Mouse (Mus musculus): ENCODE measurements around the gene Igsf9b. TPM values are rescaled to one million over a fixed set of nuclear protein-coding genes. Genes with fewer than 3 reads are reported as not detected.

Igsf9b gene
- polyA plus RNA-seq, 2 experiments from 2014 or later, result 1.3 to 2.3 TPM

DNA sequence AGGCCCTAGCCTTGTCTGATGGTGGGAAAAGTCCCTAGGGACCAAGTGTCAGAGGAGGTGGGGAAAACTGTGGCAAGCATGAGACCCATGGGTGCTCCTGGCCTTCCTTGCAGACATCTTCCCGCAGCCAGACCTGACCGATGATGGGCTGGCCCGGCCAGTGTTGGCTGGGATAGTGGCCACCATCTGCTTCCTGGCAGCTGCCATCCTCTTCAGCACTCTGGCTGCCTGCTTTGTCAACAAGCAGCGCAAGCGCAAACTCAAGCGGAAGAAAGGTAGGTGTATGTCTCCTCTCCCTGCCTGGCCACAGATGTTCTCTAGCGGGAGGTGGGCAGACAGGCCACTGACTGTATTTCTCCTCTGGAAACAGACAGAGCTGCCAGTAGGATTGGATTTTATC lies 32.5 kb downstream of the Igsf9b start:
- ATAC-seq, result no peak

DNA sequence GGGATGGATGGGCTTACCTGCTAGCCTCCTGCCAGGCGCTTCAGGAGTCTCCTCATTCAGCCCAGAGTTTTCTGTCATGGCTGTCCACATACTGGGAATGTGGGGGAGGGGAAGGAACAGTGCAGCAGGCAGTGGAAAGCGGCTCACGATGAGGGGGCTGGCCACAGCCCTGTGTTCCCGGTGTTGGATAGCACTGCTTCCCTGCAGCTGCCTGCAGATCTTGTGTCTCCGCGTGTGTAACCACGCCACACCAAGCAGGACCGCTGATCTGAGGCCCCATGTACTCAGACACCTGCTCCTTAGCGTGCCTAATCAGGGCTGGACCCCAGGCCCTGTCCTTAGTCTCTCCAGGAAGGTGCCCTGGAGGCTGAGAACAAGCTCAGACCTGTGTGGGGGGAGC lies 35.9 kb downstream of the Igsf9b start:
- no peak for ATAC-seq

DNA sequence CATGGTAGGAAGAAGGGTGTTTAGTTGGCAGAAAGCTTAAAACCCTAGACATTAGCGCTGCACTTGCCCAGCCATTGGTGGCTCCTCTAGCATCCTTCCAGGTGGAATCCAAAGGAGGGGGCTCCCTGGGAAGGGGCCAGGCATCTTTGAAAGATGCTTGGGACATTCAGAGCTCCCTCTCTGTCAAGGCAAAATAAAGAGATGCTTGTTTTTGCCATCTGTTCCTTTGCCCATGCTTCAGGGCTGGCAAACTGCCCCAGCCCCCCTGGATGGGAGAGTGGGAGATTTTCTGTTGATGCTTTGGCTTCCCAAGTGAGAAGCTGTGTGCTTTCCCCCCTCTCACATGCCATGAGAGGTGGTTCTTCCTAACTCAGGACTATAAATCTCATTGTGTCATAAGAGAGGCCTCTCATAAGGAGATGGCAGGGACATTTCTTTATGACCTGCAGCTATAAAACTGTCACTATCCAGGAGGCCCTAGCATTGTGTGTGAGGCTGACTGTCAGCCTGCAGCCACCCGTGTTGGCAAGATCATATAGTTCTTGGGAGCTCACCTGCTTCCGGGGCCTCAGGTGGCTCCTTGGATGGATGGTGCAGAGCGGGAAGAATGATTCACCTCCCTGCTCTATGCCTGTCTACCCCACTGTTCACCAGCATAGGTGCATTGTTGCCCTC lies 38.1 kb downstream of the Igsf9b start:
- no peak for ATAC-seq

DNA sequence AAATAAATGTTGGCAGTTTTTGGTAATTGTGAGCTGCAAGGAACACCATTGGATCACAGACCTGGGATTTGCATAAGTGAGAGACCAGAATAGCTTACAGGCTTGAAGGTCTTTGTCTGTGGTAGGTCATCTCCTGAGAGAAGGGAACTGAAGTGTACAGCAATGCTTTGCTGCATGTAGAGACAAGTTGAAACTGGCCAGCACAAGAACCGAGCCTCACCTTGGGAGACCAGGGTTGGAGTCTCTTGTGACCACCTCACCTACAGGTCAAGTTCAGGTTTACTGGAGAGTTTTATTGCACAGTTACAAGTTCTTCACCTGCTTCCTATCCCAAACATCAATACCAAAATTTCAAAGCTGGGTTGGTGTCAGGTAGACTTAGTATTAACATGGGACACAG lies 40.2 kb downstream of the Igsf9b start:
- ATAC-seq, result no peak

DNA sequence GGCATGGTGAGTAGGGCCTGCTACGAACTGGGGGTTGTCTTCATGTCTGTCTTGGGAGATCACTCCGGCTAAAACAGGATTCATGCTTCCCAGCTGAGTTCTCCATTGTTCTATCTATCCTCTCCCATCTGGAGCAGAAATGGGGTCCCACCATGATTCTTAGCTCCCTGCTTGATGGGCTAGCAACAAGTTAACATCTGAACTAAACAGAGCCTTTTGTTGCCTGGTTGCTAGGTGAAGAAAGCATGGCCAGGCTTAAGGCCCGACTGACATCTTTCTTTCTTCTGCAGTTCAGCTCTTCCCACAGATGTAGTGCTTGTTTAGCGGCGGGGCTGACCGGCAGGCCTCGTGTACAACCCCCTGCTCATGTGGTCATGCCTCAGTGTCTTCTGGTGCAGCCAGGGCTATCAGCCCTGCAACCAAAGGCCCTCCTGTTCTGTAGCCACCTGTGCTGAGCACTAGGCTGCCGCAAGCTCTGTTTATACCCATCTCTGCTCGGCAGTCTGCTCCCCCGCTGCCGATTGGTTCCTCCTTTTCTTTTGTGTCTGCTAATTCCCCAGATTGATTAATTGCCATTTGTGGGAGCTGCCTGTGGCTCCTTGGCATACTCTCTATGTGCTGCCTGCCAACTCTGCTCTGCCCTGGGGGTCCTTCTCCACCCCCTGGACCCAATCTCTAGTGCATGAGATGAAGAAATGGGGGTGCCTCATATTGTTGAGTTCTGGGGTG lies 47.7 kb downstream of the Igsf9b start:
- no peak for ATAC-seq

DNA sequence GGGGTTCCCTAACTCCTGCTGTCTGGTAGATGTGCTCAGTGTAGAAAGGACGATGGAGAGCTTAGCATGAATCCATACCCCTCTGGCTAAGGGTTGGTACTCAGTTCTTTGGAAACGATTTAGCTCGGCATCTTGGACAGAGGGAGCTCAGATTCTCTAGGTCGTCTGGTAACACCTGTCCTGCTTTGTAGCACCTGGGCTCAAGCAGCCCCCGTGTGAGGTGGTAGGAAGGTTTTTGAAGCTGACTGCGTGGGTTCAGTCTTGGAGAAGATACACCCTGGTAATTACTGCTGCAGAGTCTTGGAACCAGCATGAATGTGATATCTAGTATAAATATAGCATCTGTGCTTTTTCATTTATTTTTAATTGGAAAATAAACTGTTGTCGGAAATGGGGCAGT lies 54.1 kb downstream of the Igsf9b start:
- no peak for ATAC-seq

DNA sequence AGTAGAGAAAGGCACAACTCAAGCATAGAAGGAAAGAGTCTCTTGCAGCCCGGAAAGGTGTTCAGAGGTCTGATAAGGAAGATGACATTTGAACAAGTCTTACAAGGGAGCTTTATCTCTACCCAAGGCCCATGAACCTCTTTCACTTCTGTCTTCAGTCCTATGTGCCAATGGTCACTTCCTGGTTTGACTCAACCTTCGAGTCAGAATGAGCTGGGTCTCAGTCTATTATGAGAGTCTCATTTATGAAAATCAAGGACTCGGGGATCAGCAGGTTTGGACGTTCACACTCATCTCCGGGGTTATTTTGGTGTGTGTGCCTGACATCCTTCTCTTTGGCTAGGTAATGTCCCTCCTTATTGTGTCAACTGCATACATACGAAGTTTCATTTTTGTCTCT lies 58.9 kb downstream of the Igsf9b start:
- ATAC-seq, result no peak

DNA sequence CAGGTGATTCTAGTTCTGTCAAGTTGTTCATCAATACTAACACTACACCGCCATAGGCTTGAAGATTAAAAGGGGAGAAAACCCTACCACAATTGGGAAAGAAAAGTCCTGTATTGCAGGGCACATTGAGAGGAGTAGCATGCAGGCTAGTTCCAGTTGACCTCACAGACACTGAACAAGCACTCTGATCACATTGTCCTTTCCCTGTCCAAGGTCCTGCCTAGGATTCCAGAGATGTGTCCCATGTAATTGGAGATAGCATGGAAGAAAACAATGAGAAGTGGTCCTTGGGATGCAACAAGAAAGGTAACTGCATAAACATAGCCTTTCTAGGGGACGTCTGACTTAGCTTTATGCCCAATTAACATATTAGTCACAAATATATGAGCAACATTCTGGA lies 68.2 kb downstream of the Igsf9b start:
- no peak for ATAC-seq

DNA sequence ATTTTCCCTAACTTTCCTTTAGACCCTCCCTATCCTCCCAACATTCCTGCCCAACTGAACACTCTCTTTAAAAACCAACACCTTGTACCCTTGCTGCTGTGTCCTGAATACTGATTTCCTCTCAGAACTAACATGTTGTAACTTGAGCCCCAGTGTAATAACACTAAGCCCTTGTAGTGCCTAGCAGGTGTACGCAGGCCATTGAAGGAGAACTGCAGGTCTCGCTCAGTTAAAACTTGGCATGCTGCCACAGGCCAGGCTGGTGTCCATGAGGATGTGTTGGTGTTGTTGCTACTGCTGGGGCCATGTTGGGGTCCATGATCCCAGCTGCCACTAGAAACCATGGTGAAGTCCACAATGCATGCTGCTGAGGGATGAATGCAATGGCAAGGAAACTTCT lies 70.1 kb downstream of the Igsf9b start:
- ATAC-seq, result no peak

DNA sequence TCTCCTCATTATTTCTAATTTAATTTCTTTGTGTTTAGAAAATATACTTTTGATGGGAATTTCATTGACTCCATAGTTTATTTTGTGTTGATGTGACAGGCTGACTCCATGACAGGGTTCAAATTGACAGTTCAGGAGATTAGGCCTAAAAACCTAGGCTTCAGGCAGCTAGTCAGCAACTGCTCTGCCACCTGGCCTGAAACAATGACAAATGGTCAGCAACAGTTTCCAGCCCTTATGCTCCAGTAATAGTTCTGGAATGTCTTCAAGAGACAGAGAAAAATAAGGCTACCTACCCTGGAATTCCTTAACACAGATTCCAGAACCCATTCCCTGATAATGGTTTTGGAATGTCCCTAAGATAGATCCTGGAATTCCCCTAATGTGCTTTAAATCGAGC lies 76.7 kb downstream of the Igsf9b start:
- ATAC-seq, result no peak

DNA sequence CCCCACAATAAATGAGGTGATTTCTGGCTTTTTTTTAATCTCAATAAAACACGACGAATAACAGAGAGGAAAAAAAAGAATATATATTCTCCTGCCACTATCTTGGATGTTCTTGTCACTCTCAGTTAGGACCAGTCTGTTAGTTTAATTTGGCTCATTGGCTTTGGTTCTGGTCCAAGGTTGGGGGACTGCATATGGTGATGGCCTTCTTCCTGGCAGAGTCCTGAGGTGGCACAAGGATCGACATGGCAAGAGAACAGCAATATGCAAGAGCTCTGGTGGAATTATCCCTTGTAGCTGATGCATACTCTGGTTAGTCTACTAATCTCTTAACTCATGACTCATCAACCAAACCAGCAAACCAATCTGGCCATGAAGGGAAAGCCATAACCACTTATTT lies 87.9 kb downstream of the Igsf9b start:
- ATAC-seq, result no peak

DNA sequence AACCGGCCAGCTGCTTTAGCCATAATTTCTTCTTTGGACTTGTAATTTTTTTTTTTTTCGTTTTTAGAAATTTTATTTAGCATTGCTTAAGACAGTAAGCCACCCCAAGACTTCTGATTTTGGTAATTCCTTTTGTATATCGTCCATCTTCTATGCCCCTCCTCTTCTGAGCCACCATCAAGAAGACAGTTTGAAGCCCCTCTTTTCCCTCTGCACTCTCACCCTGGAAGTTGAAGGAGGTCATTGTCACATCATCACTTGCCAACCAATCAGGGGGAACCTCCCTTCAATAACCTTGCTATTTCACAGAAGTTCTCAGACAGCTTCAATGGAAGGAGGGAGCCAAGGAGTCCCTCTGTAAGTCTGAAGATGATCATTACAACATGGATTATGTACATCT lies 97.5 kb downstream of the Igsf9b start, which contains the start of gene Spata19:
Gene Spata19 (plus strand): TSS at position 301 of the 400 bp plus-strand sequence.
- no peak for ATAC-seq

DNA sequence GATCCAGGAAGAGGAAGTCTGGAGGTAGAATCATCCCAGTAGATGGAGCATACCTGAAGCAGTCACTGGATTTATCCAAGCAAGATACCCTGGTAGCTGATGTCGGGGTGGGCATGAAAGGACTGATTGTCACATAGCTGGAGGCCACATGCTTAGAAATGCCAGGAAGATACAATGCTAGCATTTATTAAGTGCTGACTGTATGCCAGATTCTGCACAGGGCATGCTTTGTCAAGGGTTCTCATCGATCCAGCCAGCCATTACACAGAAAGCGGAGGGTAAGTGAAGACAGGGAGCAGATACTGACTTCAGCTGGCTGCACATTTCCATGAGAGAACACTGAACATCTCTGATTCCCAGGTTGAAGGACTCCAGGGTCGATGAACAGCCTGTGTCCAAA lies 102.2 kb downstream of the Igsf9b start:
- ATAC-seq, result no peak

Other genes starting within 250 kb of the Igsf9b start
- under 1 TPM; 0.32 to 0.39 TPM for gene Jam3, start 143.8 kb upstream of the Igsf9b start, polyA plus RNA-seq (2017; shearing (Covaris generic))
- not detected for gene Spata19, start 97.6 kb downstream of the Igsf9b start, polyA plus RNA-seq (2017; shearing (Covaris generic))